Mouse (Mus musculus): ENCODE measurements at regions not wholly inside any gene's neighbourhood (a gene's known extent, or its start where the extent isn't known, plus 50 kb on each side); places are given as distances from the start of the nearest gene placed in this dataset.

GRCm38 (mm10) chr2:170206442-170206754 lies 58.5 kb upstream of the Zfp217 start:
- no peaks in the 10 kb centered on the region for H3K79me2 ChIP-seq (ENCODE audit: control insufficient read depth, insufficient read depth)
- H3K36me3 ChIP-seq (ENCODE audit: control insufficient read depth, insufficient read depth), result no peaks in the 10 kb centered on the region
- no peak overlapping the region for H3K4me3 ChIP-seq (ENCODE audit: insufficient read depth, poor library complexity, severe bottlenecking)
- no peaks in the 10 kb centered on the region for H3K27me3 ChIP-seq (ENCODE audit: control insufficient read depth, insufficient read depth, insufficient read length)
- H3K79me3 ChIP-seq (ENCODE audit: low read depth), result no peaks in the 10 kb centered on the region
- H3ac ChIP-seq (ENCODE audit: control insufficient read depth, insufficient read length, low read depth), result no peak overlapping the region
- TF ChIP-seq MYOG (IDR thresholded peaks at IDR 0.05; ENCODE audit: control insufficient read depth, extremely low read depth, insufficient read length), result no peak
- no peak for TF ChIP-seq USF1 (IDR thresholded peaks at IDR 0.05; ENCODE audit: low read depth)
- TF ChIP-seq CEBPB (IDR thresholded peaks at IDR 0.05; ENCODE audit: low read depth), result no peak
- TF ChIP-seq CTCF (IDR thresholded peaks at IDR 0.05; ENCODE audit: control insufficient read depth, insufficient read depth, insufficient read length), result no peak
- TF ChIP-seq MAX (IDR thresholded peaks at IDR 0.05), result no peak
- TF ChIP-seq FOSL1 (IDR thresholded peaks at IDR 0.05; ENCODE audit: insufficient read depth, low read length, poor library complexity, severe bottlenecking), result no peak
- no peak for TF ChIP-seq MYOD1 (IDR thresholded peaks at IDR 0.05; ENCODE audit: control insufficient read depth, insufficient read length, low read depth)

- Histone ChIP-seq H3K79me3 (ENCODE audit: low read depth) (no peaks in the 10 kb centered on the region), H3K36me3 (ENCODE audit: control insufficient read depth, insufficient read depth) (no peaks in the 10 kb centered on the region), H3K27me3 (ENCODE audit: control insufficient read depth, insufficient read depth, insufficient read length) (no peaks in the 10 kb centered on the region), H3K4me3 (ENCODE audit: insufficient read depth, poor library complexity, severe bottlenecking) (no peak overlapping the region), H3K79me2 (ENCODE audit: control insufficient read depth, insufficient read depth) (no peaks in the 10 kb centered on the region), H3ac (ENCODE audit: control insufficient read depth, insufficient read length, low read depth) (peak overlapping the region; percentile 24)
- no peak for TF ChIP-seq MYOG (IDR thresholded peaks at IDR 0.05; ENCODE audit: control insufficient read depth, extremely low read depth, insufficient read length)
- no peak for TF ChIP-seq MYOD1 (IDR thresholded peaks at IDR 0.05; ENCODE audit: control insufficient read depth, insufficient read length, low read depth)
- no peak for TF ChIP-seq MAX (IDR thresholded peaks at IDR 0.05)
- TF ChIP-seq CEBPB (IDR thresholded peaks at IDR 0.05; ENCODE audit: low read depth), result no peak
- TF ChIP-seq USF1 (IDR thresholded peaks at IDR 0.05; ENCODE audit: low read depth), result no peak
- no peak for TF ChIP-seq CTCF (IDR thresholded peaks at IDR 0.05; ENCODE audit: control insufficient read depth, insufficient read depth, insufficient read length)
- no peak for TF ChIP-seq FOSL1 (IDR thresholded peaks at IDR 0.05; ENCODE audit: insufficient read depth, low read length, poor library complexity, severe bottlenecking)
Measured at GRCm38 (mm10) chr2:170205591-170206441, 57.9 kb upstream of the Zfp217 start.

- no peak overlapping the region for H3K4me3 ChIP-seq (ENCODE audit: insufficient read depth, poor library complexity, severe bottlenecking)
- H3ac ChIP-seq (ENCODE audit: control insufficient read depth, insufficient read length, low read depth), result no peak overlapping the region
- H3K27me3 ChIP-seq (ENCODE audit: control insufficient read depth, insufficient read depth, insufficient read length), result no peaks in the 10 kb centered on the region
- no peaks in the 10 kb centered on the region for H3K79me3 ChIP-seq (ENCODE audit: low read depth)
- no peaks in the 10 kb centered on the region for H3K36me3 ChIP-seq (ENCODE audit: control insufficient read depth, insufficient read depth)
- TF ChIP-seq USF1 (IDR thresholded peaks at IDR 0.05; ENCODE audit: low read depth) (no peak), CTCF (IDR thresholded peaks at IDR 0.05; ENCODE audit: control insufficient read depth, insufficient read depth, insufficient read length) (no peak), CEBPB (IDR thresholded peaks at IDR 0.05; ENCODE audit: low read depth) (no peak), MAX (IDR thresholded peaks at IDR 0.05) (no peak), MYOG (IDR thresholded peaks at IDR 0.05; ENCODE audit: control insufficient read depth, extremely low read depth, insufficient read length) (no peak), FOSL1 (IDR thresholded peaks at IDR 0.05; ENCODE audit: insufficient read depth, low read length, poor library complexity, severe bottlenecking) (no peak), MYOD1 (IDR thresholded peaks at IDR 0.05; ENCODE audit: control insufficient read depth, insufficient read length, low read depth) (no peak)
- no peaks in the 10 kb centered on the region for H3K79me2 ChIP-seq (ENCODE audit: control insufficient read depth, insufficient read depth)
Measured at GRCm38 (mm10) chr2:170204768-170205514, 57.0 kb upstream of the Zfp217 start.

GRCm38 (mm10) chr2:170203496-170203895 lies 55.6 kb upstream of the Zfp217 start:
- TF ChIP-seq FOSL1 (IDR thresholded peaks at IDR 0.05; ENCODE audit: insufficient read depth, low read length, poor library complexity, severe bottlenecking), result no peak
- no peak for TF ChIP-seq CTCF (IDR thresholded peaks at IDR 0.05; ENCODE audit: control insufficient read depth, insufficient read depth, insufficient read length)
- no peak for TF ChIP-seq MYOG (IDR thresholded peaks at IDR 0.05; ENCODE audit: control insufficient read depth, extremely low read depth, insufficient read length)
- Histone ChIP-seq H3K79me2 (ENCODE audit: control insufficient read depth, insufficient read depth) (no peaks in the 10 kb centered on the region), H3K79me3 (ENCODE audit: low read depth) (no peaks in the 10 kb centered on the region), H3K36me3 (ENCODE audit: control insufficient read depth, insufficient read depth) (no peaks in the 10 kb centered on the region), H3K27me3 (ENCODE audit: control insufficient read depth, insufficient read depth, insufficient read length) (no peaks in the 10 kb centered on the region), H3K4me3 (ENCODE audit: insufficient read depth, poor library complexity, severe bottlenecking) (no peak overlapping the region), H3ac (ENCODE audit: control insufficient read depth, insufficient read length, low read depth) (no peak overlapping the region)

GRCm38 (mm10) chr2:170201816-170202371 lies 54.0 kb upstream of the Zfp217 start:
- Histone ChIP-seq H3ac (ENCODE audit: control insufficient read depth, insufficient read length, low read depth) (no peak overlapping the region), H3K36me3 (ENCODE audit: control insufficient read depth, insufficient read depth) (no peaks in the 10 kb centered on the region), H3K4me3 (ENCODE audit: insufficient read depth, poor library complexity, severe bottlenecking) (no peak overlapping the region), H3K79me2 (ENCODE audit: control insufficient read depth, insufficient read depth) (no peaks in the 10 kb centered on the region), H3K79me3 (ENCODE audit: low read depth) (no peaks in the 10 kb centered on the region), H3K27me3 (ENCODE audit: control insufficient read depth, insufficient read depth, insufficient read length) (no peaks in the 10 kb centered on the region)
- TF ChIP-seq MYOG (IDR thresholded peaks at IDR 0.05; ENCODE audit: control insufficient read depth, extremely low read depth, insufficient read length) (no peak), CTCF (IDR thresholded peaks at IDR 0.05; ENCODE audit: control insufficient read depth, insufficient read depth, insufficient read length) (no peak), CEBPB (IDR thresholded peaks at IDR 0.05; ENCODE audit: low read depth) (no peak)
